Mouse (Mus musculus): ENCODE data around the gene Noct.

DNA sequence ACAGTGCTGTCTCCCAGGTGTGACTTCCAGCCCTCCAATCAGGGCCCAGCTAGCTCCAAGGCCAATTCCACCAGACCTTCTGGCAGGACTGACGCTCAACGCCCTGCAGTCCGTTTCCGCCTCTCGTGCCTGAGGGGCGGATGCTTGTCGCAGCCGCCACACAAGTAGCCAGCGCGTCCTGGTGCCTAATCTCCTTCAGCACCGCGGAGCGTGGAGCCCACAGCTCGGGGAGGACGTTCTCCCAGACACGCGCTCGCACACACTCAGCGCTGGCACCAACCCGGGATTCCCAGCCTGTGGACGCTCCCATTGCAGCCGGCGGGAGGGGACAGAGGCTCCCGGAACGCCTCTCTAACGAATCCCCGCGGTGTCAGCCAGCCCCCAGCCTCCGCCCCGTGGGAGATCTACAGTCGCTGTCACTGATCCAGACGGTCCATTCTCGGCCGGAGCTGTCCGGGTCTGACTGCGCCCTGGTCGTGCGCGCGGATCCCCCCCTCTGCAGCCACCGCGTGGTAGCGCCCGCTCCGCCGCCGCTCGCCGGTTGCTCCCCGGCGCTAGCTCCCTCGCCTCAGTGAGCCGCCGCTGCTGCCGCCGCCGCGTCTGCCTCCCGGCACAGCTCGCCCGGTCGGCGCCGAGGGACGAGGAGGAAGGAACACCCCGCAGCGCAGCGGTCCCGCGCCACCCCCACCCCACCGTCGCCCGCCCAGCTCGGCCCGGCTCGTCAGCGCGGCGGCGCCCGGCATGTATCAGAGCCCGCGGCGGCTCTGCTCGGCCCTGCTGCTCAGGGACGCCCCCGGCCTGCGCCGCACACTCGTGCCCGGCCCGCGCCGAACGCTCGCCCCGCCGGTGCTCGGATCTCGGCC lies at the start of gene Noct:
- TF ChIP-seq POLR2A (IDR thresholded peaks at IDR 0.05; ENCODE audit: control insufficient read depth in 1 of 2, insufficient read depth in 1 of 2, low read depth in 1 of 2, low read length in 2 of 2, poor library complexity in 1 of 2) (peak; percentile 53 to 95), CHD2 (IDR thresholded peaks at IDR 0.05; ENCODE audit: low read length) (no peak), ELF1 (IDR thresholded peaks at IDR 0.05; ENCODE audit: low read depth, low read length) (no peak)
